Mouse (Mus musculus) right cerebral cortex, postnatal 4 days (tissue): ENCODE data around the gene Tmem132d.
A peak's percentile ranks its signal among the peaks of the same experiment; 100 is the strongest.
"Not testable (repeated sequence)": the region's sequence is repeated elsewhere in the genome, so short reads cannot be mapped to it uniquely, and the experiment has no call there.

Experiments
- DNase-seq: peaks from one replicate; pipeline ENCODE4 v3.0.0-alpha.2; 2022

Gene Tmem132d

GRCm38 (mm10) chr5:127751262-127751975 is 681.5 kb downstream of the Tmem132d start:
- no peak for DNase-seq

GRCm38 (mm10) chr5:127749540-127749939 is 683.3 kb downstream of the Tmem132d start:
- DNase-seq, result not testable (repeated sequence)

DNA sequence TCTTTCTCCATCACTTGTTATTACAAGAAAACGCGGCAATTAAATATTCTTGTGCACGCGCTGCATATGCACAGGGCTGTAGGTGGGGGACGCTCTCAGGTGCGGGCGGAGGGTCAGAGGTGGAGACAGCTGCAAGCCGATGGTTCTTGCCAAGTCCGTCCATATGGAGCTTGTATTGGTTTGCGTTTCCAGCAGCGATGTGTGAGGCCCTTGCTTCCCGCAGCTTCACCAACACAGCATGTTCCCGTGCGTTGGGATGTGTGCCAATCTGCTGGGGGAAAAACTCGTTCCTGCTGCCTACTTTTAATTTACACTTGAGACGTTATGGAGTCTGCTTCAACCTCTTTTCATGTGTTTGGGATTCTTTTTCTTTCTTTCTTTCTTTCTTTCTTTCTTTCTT is 691.5 kb downstream of the Tmem132d start:
- peak; percentile 61 for DNase-seq
